Mouse (Mus musculus) kidney, postnatal 25 days (tissue): ENCODE data around the gene Rabif.
"Not testable (repeated sequence)": the region's sequence is repeated elsewhere in the genome, so short reads cannot be mapped to it uniquely, and the experiment has no call there.

Source experiments
- DNase-seq, 2 experiments: peaks; one replicate each; pipeline ENCODE4 v3.0.0; 2021; ENCODE audit warnings: mixed read lengths in 2 of 2

Rabif gene

GRCm38 (mm10) chr1:134513312-134513860, 18.9 kb downstream of the Rabif start:
- peak; percentile 28 to 64 for DNase-seq

DNA sequence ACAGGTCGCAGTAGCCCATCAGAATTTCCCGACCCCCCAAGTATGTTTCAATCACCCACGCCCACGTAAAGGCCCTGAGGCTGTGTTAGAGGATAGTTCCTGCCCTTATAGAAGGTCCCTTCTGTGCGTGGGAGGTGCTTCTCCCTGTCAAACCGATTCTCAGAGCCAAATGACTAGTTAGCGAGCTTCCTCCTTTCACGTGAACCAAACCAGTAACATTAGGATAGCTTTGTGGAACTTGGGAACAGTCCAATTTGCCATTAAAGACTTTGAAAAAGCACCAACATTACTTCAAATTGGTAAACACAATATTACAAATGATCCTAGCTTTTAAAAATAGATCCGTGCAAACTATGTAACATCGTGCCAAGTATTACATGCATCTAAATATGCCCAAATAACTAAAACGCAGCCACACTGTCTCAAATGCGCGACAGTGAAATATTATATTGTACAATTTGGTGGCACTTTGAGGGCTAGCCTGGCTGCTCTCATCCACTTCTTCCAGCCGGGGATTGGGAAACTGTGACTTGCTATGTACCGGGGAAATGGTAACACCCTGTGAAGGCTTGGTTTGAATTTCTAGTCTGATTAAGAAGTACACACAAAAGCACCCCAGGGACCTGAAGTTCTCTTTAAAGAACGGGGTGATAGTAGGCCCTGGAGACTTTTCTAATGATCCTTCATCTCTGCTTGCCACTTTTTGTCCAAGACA, 19.6 kb downstream of the Rabif start:
- DNase-seq, result no peak

- DNase-seq, result no peak
Observed at GRCm38 (mm10) chr1:134515891-134516290, 21.4 kb downstream of the Rabif start.

DNA sequence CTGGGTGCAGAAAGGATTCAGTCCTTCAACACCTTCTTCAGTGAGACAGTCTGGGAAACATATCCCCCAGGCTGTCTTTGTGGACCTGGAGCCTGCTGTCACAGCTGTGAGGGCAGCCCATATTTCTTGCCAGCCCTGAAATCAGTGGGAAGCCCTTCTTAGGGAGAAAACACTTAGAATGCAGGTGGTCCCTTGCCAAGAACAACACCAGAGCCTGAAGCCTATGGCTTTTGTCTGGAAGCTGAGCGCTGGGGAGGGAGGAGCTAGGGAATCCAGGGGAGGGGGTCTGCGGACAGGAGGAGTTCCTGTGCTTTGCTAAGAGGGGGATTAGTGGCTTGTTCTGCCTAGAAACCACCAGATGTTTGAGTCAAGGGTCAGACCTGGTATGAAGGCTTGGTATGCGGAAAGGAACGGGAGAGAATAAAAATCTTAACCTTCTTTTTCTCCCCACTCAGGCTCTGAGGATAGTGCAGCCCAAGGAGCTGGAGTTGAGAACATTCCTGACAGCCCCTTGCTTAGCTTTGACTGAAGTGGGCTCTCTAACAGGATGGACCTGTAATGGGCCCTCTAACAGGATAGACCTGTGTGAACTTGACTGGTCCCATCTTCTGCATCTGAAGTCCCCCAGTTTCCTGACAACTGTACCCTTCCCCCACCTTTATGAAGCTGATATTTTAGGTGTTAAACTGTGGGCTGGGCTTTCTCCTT, 22.2 kb downstream of the Rabif start:
- DNase-seq, result peak in 1 of 2 experiments; percentile 22

DNA sequence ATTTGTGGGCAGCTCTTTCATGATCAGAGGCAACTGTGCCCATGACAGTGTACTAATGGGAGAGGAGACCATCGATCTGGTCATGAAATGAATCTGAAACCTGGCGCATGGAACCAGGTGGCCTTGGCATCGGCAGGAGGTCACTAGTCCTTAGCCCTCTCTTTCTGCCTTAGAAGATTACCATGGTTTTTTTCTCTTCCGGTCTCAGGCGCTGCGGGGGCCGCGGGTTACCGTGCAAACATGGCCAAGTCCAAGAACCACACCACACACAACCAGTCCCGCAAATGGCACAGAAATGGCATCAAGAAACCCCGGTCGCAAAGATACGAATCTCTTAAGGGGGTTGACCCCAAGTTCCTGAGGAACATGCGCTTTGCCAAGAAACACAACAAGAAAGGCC, 23.4 kb downstream of the Rabif start:
- not testable (repeated sequence) for DNase-seq

- DNase-seq, result peak; percentile 89 to 94
Observed at GRCm38 (mm10) chr1:134518677-134519076, 24.2 kb downstream of the Rabif start.

GRCm38 (mm10) chr1:134519201-134519600, 24.8 kb downstream of the Rabif start:
- DNase-seq, result not testable (repeated sequence)

GRCm38 (mm10) chr1:134520001-134520721, 25.7 kb downstream of the Rabif start:
- DNase-seq, result no peak

DNA sequence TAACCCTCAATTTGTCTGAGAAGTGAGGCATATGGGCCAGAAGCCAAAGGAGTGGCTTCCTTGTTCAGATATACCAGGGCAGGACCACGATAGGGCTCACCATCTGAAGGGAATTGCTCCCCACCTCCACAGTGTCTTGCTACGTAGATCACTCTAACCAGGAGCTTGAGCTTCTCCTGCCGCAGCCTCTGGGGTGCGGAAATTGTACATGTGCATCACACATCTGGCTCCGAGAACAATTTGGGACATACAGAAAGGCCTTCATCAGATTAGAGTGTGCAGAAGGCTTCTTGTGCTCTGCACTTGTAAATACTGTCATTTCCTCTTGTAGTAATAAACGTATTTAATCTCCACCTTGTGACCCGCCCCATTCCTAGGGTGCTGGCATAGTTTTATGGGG, 26.7 kb downstream of the Rabif start:
- no peak for DNase-seq

DNA sequence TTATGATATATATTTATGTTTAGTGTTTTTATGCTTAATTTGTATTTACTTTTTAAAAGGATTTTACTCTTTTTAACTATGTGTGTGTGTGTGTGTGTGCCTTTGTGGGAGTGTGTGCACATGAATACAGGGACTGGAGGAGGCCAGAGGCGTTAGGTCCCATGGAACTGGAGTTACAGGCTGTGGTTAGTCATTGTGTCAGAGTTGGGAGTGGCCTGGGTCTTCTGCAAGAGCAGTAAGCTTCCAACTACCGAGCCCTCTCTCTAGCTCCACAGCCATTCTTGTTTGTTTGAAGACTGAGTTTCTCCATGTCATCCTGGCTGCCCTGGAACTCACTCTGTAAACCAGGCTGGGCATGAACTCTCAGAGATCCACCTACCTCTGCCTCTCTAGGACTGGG, 27.9 kb downstream of the Rabif start:
- DNase-seq, result no peak

- DNase-seq, result peak in 1 of 2 experiments; percentile 10
Observed at GRCm38 (mm10) chr1:134524424-134524823, 30.0 kb downstream of the Rabif start.

DNA sequence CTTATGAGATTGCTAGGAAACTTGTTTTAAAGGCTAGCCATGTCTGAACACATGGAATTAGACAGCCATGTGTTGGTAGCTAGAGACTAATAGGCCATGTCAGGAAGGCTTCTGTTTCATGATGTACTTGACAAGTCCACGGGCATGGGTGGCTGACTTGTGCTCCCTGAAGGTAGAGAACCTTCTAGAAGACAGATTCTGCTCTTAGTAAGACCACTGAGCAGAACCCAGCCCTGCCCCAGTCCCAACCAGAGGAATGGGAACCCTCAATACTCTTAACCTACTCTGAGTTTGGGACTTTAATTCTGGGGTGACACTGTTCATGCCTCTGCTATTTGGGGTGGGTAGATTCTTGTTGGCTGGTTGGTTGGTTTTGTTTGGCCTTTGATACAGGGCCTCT, 30.6 kb downstream of the Rabif start:
- no peak for DNase-seq

DNA sequence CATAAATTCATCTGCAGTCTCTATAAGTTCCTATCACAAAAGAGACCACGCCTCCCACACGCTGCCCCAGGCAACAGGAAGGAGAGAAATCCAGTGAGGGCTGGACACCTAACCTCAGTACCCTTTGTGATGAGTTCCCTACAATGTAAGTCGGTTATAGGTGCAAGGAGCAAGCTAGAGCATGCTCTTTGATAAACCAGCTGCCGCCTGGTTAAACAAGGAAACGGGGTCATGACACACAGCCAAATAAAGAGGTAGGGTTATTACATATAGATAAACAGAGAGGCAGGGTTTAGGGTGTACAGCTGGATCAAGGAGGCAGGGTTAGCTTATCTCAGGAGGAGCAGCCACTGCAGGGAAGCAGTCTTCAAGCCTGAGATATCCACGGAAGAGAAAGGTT, 32.3 kb downstream of the Rabif start:
- DNase-seq, result no peak

GRCm38 (mm10) chr1:134530618-134531017, 36.2 kb downstream of the Rabif start:
- DNase-seq, result no peak

DNA sequence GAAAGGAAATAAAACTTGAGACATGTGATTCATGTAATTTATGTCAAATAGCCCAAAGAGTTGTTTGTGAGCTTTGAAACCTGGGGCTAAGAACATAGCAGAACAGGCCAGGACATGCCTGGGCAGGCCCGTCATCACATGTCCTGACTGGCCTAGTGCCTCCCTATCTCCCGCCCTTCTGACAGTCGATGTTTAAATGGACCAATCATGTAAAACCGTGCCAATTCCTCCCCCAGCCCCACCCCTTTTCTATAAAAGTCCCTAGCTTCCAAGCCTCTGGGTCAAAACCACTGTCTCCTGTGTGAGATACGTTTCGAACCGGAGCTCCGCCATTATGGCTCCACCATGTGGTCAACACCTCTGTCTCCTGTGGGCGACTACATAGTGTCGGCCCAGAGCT, 39.3 kb downstream of the Rabif start:
- not testable (repeated sequence) for DNase-seq

DNA sequence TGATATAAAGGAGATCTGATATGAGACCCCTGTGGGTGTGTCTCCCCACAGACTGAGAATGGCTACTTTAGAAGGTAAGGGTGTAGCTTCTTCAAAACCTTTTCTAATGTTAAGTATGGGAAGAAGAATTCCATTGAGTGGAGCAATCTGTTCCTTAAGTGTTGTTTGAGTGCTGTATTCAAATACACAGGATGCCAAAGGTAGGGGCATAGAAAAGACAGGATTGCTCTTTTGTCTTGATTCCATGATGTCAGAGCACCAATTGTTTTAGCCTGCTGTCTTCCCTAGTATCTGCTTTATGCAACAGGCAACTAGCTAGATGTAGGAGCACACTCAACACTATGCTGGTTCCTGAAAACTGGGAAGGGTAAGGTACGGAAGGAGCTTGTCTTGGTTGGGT, 40.6 kb downstream of the Rabif start:
- DNase-seq, result no peak

DNA sequence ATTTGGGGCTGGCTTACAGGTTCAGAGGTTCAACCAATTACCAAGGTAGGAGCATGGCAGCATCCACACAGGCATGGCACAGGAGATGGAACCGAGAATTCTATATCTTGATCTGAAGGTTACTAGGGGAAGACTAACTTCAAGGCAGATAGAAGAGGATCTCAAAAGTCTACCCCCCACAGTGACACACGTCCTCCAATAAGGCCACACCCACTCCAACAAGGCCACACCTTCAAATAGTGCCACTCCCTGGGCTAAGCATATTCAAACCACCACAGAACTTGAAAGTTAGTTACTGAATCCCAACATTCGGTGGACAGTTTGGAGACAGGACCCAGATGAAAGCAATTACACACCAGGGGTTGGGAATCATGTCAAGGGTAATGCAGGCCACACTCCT, 41.1 kb downstream of the Rabif start:
- DNase-seq, result no peak

- DNase-seq, result no peak
Observed at GRCm38 (mm10) chr1:134540610-134541009, 46.2 kb downstream of the Rabif start.

GRCm38 (mm10) chr1:134548231-134548630, 53.8 kb downstream of the Rabif start:
- DNase-seq, result no peak

DNA sequence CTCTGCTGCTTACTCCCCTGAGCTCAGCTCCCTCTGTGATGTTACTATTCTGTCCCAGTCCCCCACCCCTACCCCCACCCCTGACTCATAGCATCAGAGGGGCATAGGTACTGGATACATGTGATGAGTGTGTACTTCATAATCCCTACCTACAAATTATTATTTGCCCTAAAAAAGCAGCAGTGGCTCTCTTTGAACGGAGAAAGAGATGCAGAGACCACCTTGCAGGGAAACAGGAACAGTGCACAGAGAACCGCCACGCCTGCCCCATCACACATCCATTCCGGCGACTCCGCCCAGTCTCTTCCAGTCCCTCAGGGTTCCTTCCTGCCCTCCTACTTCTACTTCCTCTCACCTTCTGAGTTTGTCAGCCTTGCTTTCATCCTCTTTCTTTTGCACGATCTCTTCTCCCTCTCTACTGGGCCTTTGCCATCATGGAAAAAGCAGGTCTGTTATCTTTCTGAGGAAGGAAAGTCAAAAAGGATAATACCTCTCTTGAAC, 55.2 kb downstream of the Rabif start, which contains the start of gene Mgat4e:
Gene Mgat4e (minus strand): TSS at position 51 of the 501 bp plus-strand sequence.
- no peak for DNase-seq

DNA sequence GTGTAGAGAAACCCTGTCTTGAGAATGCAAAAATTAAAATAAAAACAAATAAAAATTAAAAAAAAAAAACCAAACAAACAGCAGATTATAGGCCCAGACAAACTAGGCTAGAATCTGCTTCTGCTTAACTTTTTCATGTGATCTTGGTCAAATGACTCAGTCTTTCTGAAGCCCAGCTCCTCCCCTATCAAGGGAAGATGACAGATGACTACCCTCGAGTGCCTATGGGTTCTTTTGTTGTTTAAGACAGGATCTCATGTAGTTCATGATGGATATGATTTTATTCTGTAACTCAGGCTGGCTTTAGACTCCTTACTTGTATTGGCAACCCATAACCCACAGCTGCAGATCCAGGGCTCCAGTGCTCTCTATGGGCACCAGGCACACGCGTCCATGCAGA, 57.4 kb downstream of the Rabif start:
- DNase-seq, result no peak

- no peak for DNase-seq
Observed at GRCm38 (mm10) chr1:134552396-134552795, 57.9 kb downstream of the Rabif start.

DNA sequence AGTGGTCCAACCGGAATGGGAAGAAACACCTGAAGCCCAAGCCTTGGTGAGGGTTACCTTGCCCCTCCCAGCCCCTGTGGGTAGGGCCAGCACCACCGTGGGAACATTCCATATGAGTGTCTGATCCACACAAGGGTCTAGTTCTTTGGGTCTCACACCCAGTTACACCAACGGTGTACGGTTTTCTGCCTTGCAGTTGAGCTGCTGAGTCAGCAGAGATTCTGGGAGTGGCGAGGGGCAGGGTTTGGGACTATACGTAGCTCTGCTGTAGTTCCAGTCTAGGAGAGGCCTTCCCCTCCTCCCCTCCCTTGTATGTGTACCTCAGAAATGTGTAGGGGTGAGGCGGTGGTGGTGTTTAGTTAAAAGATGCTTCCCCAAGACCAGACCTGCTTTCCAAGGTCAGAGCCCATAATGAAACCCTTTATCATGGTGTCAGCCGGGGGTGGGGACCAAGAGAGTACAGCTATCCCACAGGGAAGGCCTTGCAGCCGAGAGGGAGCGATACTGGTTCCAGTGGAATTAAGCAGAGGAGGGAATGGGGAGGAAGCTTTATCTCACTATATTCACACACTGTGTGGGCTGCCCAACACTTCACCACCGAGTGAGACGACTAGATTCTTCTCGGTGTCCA, 60.9 kb downstream of the Rabif start:
- peak in 1 of 2 experiments; percentile 40 for DNase-seq
